Mouse (Mus musculus) central nervous system, embryonic 14 days (tissue): ENCODE results near the gene Efcab11. TPM values are rescaled to one million over a fixed set of nuclear protein-coding genes. Genes with fewer than 3 reads are reported as not detected.

Source experiments
- polyA plus RNA-seq: library from polyadenylated mRNA; depleted of rRNA; stranded (reverse); fragments of >200 nt; gene quantifications from 2 replicates; pipeline ENCODE4 v1.2.3, GENCODE M21; 2012; rRNA removed

The Efcab11 gene
- polyA plus RNA-seq: 4.9 and 6.9 TPM in 2 replicates

DNA sequence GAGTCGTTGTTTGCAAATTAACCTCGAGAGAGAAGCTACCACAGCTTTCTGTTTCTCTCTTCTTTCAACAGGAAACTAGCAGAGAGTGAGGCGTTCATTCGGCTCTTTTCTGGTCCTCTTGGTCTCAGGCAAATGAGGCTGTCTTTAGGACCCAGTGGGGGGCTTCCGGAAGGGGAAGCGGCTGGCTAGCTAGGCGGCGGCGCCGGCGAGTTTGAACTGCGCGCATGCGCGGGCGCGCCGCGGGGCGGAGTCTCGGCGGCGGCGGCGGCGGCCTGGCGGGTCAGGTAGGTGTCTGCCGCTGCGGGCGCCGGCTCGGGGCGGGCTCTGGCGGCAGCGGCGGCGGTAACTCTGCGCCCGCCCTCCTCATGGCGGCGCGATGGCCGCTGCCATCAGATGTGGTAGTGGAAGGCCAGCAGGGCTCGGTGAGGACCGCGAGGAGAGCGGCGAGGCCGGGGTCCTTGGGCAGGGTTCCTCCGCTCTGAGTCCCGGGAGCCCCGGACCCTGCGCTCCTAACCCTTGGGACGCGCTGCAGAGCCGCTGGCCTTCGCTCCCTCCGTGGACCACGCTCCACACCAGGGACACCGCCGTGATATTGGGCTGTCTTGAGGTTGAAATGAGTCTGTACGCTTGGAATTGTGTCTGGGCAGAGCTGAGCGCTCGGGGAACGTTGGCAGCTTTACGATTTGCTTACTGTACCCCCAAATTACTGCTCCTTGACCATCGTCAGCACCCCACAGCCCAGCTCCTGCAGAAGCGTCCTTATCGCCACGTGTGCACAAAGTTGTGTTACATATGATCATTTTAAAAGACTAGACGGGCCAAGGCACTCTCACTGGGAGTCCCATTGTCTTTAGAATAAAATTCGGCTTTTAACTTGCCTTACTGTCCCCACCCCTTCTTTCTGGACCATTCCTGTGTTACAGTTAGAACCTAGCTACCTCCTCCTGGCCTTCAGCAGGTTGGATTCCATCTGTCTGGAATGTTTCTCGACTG is at the start of gene Efcab11, which contains the start of gene Tdp1:
Gene Efcab11 (minus strand): TSS at position 171 of the 993 bp plus-strand sequence.
Gene Tdp1 (plus strand): TSS at position 249 of the 993 bp plus-strand sequence.

Other genes starting within 250 kb of the Efcab11 start
- 53.4 and 59.8 TPM in 2 replicates for gene Tdp1, start 78 bp upstream of the Efcab11 start, polyA plus RNA-seq
- 0.44 and 0.59 TPM in 2 replicates for gene Kcnk13, start 80.1 kb upstream of the Efcab11 start, polyA plus RNA-seq
- 143 and 145 TPM in 2 replicates for gene Psmc1, start 225.7 kb upstream of the Efcab11 start, polyA plus RNA-seq